Mouse (Mus musculus) adrenal gland, adult 18-20 months (tissue): ENCODE results near the gene Kmt2c. TPM values are rescaled to one million over a fixed set of nuclear protein-coding genes. Genes with fewer than 3 reads are reported as not detected.
"Not testable (repeated sequence)": the region's sequence is repeated elsewhere in the genome, so short reads cannot be mapped to it uniquely, and the experiment has no call there.

Experiments used
- DNase-seq, 2 experiments: peaks; one replicate each; pipeline ENCODE4 v3.0.0; 2021 to 2022; ENCODE audit warnings: low spot score in 2 of 2
- total RNA-seq, 2 experiments: library from RNA; stranded (reverse); gene quantifications; 1 replicate in 1 of 2; 2 replicates in 1 of 2; pipeline ENCODE4 v1.2.3; 2021

Kmt2c gene
- total RNA-seq, 2 experiments from 2014 or later: 45.0 to 49.1 TPM

GRCm38 (mm10) chr5:25245806-25246472 is 252.6 kb downstream of the Kmt2c start:
- no peak for DNase-seq

- no peak for DNase-seq
These were observed 255.5 kb downstream of the Kmt2c start for GRCm38 (mm10) chr5:25243101-25243500.

- DNase-seq: not testable (repeated sequence)
These were observed 274.2 kb downstream of the Kmt2c start for GRCm38 (mm10) chr5:25224377-25224776.

GRCm38 (mm10) chr5:25222752-25223702 is 275.6 kb downstream of the Kmt2c start, which contains the start of gene E130116L18Rik:
E130116L18Rik (minus strand) TSS chr5:25223153.
- peak; percentile 90 to 94 for DNase-seq

Other genes with a start within 250 kb of the Kmt2c start
- gene Cct8l1, start 17.3 kb upstream of the Kmt2c start, total RNA-seq: under 1 TPM in 1 of 2 experiments, not detected in 1; 0.17 TPM
- gene Xrcc2, start 207.0 kb upstream of the Kmt2c start, total RNA-seq: 1 to 10 TPM; 2.7 to 4.7 TPM